Mouse (Mus musculus) neural tube, embryonic 15.5 days (tissue): ENCODE measurements around the gene Sfxn1. TPM values are rescaled to one million over a fixed set of nuclear protein-coding genes. Genes with fewer than 3 reads are reported as not detected.

ENCODE experiments used
- ATAC-seq: fragments of 200-750 bp; cut with Nextera tagmentation; 2 replicates; pipeline ENCODE4 v1.8.0; 2017; ENCODE audit warnings: mild to moderate bottlenecking, moderate TSS enrichment, moderate library complexity; ENCODE audit not compliant: low FRiP score
- H3K27ac ChIP-seq: fragments of 300-500 bp; sonication (generic); replicated peaks from 2 replicates; pipeline ENCODE4 v1.5.1; 2015; ENCODE audit warnings: mild to moderate bottlenecking, inconsistent platforms
- H3K27me3 ChIP-seq: fragments of 300-500 bp; sonication (generic); replicated peaks from 2 replicates; pipeline ENCODE4 v1.6.1; 2015; ENCODE audit warnings: inconsistent platforms
- H3K36me3 ChIP-seq: fragments of 300-500 bp; sonication (generic); 2 replicates; pipeline ENCODE4 v1.6.1; 2015; ENCODE audit warnings: inconsistent platforms
- H3K4me1 ChIP-seq: fragments of 300-500 bp; sonication (generic); 2 replicates; pipeline ENCODE4 v1.6.1; 2015; ENCODE audit warnings: inconsistent platforms
- H3K4me2 ChIP-seq: fragments of 300-500 bp; sonication (generic); 2 replicates; pipeline ENCODE4 v1.6.1; 2015; ENCODE audit warnings: inconsistent platforms, mild to moderate bottlenecking, moderate library complexity
- H3K4me3 ChIP-seq: fragments of 300-500 bp; sonication (generic); replicated peaks from 2 replicates; pipeline ENCODE4 v1.5.1; 2015; ENCODE audit warnings: mild to moderate bottlenecking, inconsistent platforms
- H3K9ac ChIP-seq: fragments of 300-500 bp; sonication (generic); replicated peaks from 2 replicates; pipeline ENCODE4 v1.6.1; 2015; ENCODE audit warnings: mild to moderate bottlenecking, inconsistent platforms
- H3K9me3 ChIP-seq: fragments of 300-500 bp; sonication (generic); replicated peaks from 2 replicates; pipeline ENCODE4 v1.6.1; 2016; ENCODE audit warnings: inconsistent platforms
- WGBS: fragments of 180-500 bp; shearing (Covaris S2); methylation state at CpG from one replicate; pipeline ENCODE4 v1.1.7; 2015; ENCODE audit warnings: mixed read lengths; 5-methylcytosine and 5-hydroxymethylcytosine counted together
- polyA plus RNA-seq: library from polyadenylated mRNA; unstranded; fragments of >200 nt; fragmentation: Nextera tagmentation; extraction: Ambion mirVana; gene quantifications from 2 replicates; pipeline ENCODE4 v1.2.1, GENCODE M21; 2015

The Sfxn1 gene
- polyA plus RNA-seq, 1 experiment from 2014 or later, result 73.1 TPM

- Histone ChIP-seq H3K27me3 (no peaks in the 10 kb centered on the region), H3K4me2 (no peak overlapping the region), H3K9me3 (no peaks in the 10 kb centered on the region), H3K27ac (no peak overlapping the region), H3K9ac (no peak overlapping the region), H3K4me3 (no peak overlapping the region), H3K4me1 (peaks cover 10% of the 10 kb centered on the region; the same call in 1 of the 2 replicates), H3K36me3 (no peaks in the 10 kb centered on the region)
- WGBS, result 87% methylated on average over 1 of the region's 1 CpGs
- ATAC-seq, result no peak
These were observed 80.8 kb downstream of the Sfxn1 start for GRCm38 (mm10) chr13:54152421-54152820.

GRCm38 (mm10) chr13:54152911-54153310 is 81.2 kb downstream of the Sfxn1 start:
- ATAC-seq, result no peak
- H3K4me2 ChIP-seq, result no peak overlapping the region
- peaks cover 10% of the 10 kb centered on the region; the same call in 1 of the 2 replicates for H3K4me1 ChIP-seq
- no peak overlapping the region for H3K9ac ChIP-seq
- no peak overlapping the region for H3K4me3 ChIP-seq
- 48% methylated on average over 7 of the region's 7 CpGs for WGBS
- H3K27me3 ChIP-seq, result no peaks in the 10 kb centered on the region
- H3K9me3 ChIP-seq, result no peaks in the 10 kb centered on the region
- no peaks in the 10 kb centered on the region for H3K36me3 ChIP-seq
- H3K27ac ChIP-seq, result no peak overlapping the region

- no peak for ATAC-seq
- Histone ChIP-seq H3K36me3 (no peaks in the 10 kb centered on the region), H3K4me3 (no peak overlapping the region), H3K27ac (no peak overlapping the region), H3K4me2 (no peak overlapping the region), H3K9ac (no peak overlapping the region), H3K27me3 (0 out of 2 replicates have a peak, but pooled peaks cover 3% of the 10 kb centered on the region), H3K4me1 (peaks cover 14% of the 10 kb centered on the region; the same call in 1 of the 2 replicates), H3K9me3 (no peaks in the 10 kb centered on the region)
- WGBS, result 29% methylated on average over 9 of the region's 9 CpGs
These were observed 82.1 kb downstream of the Sfxn1 start for GRCm38 (mm10) chr13:54153672-54154218.

GRCm38 (mm10) chr13:54155822-54156221 is 84.2 kb downstream of the Sfxn1 start:
- no peaks in the 10 kb centered on the region for H3K9me3 ChIP-seq
- no peak overlapping the region for H3K9ac ChIP-seq
- no peaks in the 10 kb centered on the region for H3K36me3 ChIP-seq
- 82% methylated on average over 2 of the region's 2 CpGs for WGBS
- 0 out of 2 replicates have a peak, but pooled peaks cover 3% of the 10 kb centered on the region for H3K27me3 ChIP-seq
- no peak overlapping the region for H3K4me2 ChIP-seq
- H3K4me3 ChIP-seq, result no peak overlapping the region
- H3K4me1 ChIP-seq, result peaks cover 14% of the 10 kb centered on the region
- no peak overlapping the region for H3K27ac ChIP-seq
- no peak for ATAC-seq

Other genes starting within 250 kb of the Sfxn1 start
- gene Drd1, start 16.2 kb upstream of the Sfxn1 start, polyA plus RNA-seq, result 1.3 and 2.0 TPM in 2 replicates
- gene Hrh2, start 120.3 kb downstream of the Sfxn1 start, polyA plus RNA-seq, result 0.45 and 0.74 TPM in 2 replicates